Mouse (Mus musculus) left cerebral cortex, adult 11 months (tissue): ENCODE measurements around the gene Inpp5k.
"Not testable (repeated sequence)": the region's sequence is repeated elsewhere in the genome, so short reads cannot be mapped to it uniquely, and the experiment has no call there.

ENCODE experiments used
- DNase-seq: peaks from one replicate; pipeline ENCODE4 v3.0.0; 2022; ENCODE audit warnings: low spot score

Inpp5k gene

GRCm38 (mm10) chr11:75630645-75631229, at the start of gene Inpp5k:
Gene Inpp5k (plus strand): TSS chr11:75630988.
- DNase-seq, result peak; percentile 96

GRCm38 (mm10) chr11:75581495-75582149, 49.2 kb upstream of the Inpp5k start:
- DNase-seq, result no peak

GRCm38 (mm10) chr11:75583521-75583920, 47.3 kb upstream of the Inpp5k start:
- DNase-seq, result no peak

GRCm38 (mm10) chr11:75585061-75585460, 45.7 kb upstream of the Inpp5k start:
- no peak for DNase-seq

- no peak for DNase-seq
These were observed 44.8 kb upstream of the Inpp5k start for GRCm38 (mm10) chr11:75585978-75586377.

- no peak for DNase-seq
These were observed 43.8 kb upstream of the Inpp5k start for GRCm38 (mm10) chr11:75586963-75587362.

GRCm38 (mm10) chr11:75587493-75588284, 43.1 kb upstream of the Inpp5k start, which contains the start of gene Pitpna:
Gene Pitpna (plus strand): TSS chr11:75588097.
- DNase-seq, result peak; percentile 93

GRCm38 (mm10) chr11:75588285-75588941, 42.4 kb upstream of the Inpp5k start:
- no peak for DNase-seq

- DNase-seq, result no peak
These were observed 38.2 kb upstream of the Inpp5k start for GRCm38 (mm10) chr11:75592612-75593011.

- DNase-seq, result no peak
These were observed 36.4 kb upstream of the Inpp5k start for GRCm38 (mm10) chr11:75594431-75594830.

GRCm38 (mm10) chr11:75595404-75595803, 35.4 kb upstream of the Inpp5k start:
- no peak for DNase-seq

GRCm38 (mm10) chr11:75595816-75596215, 35.0 kb upstream of the Inpp5k start:
- no peak for DNase-seq

GRCm38 (mm10) chr11:75596726-75597255, 34.0 kb upstream of the Inpp5k start:
- DNase-seq, result no peak

GRCm38 (mm10) chr11:75598004-75598403, 32.8 kb upstream of the Inpp5k start:
- no peak for DNase-seq

GRCm38 (mm10) chr11:75599802-75600201, 31.0 kb upstream of the Inpp5k start:
- not testable (repeated sequence) for DNase-seq

GRCm38 (mm10) chr11:75604826-75605225, 26.0 kb upstream of the Inpp5k start:
- DNase-seq, result no peak

GRCm38 (mm10) chr11:75605318-75605717, 25.5 kb upstream of the Inpp5k start:
- no peak for DNase-seq

GRCm38 (mm10) chr11:75608776-75609175, 22.0 kb upstream of the Inpp5k start:
- DNase-seq, result no peak

- DNase-seq, result no peak
These were observed 20.8 kb upstream of the Inpp5k start for GRCm38 (mm10) chr11:75610021-75610420.

GRCm38 (mm10) chr11:75614769-75615168, 16.0 kb upstream of the Inpp5k start:
- no peak for DNase-seq

- no peak for DNase-seq
These were observed 15.2 kb upstream of the Inpp5k start for GRCm38 (mm10) chr11:75615556-75615955.

GRCm38 (mm10) chr11:75619133-75619532, 11.7 kb upstream of the Inpp5k start:
- no peak for DNase-seq
